In genomic region chr3:63822631-63823030, GRCm38 (mm10) we compare ENCODE assay signal across 19 mouse cellular contexts.
DNase-seq lines count a peak whose midpoint lies in the region; ATAC-seq and TF ChIP-seq lines count a peak whose summit lies in the region.
"Had no signal": no experiment of that assay in that cellular context is flagged by ENCODE, and none has a peak within 500 bp of the region (broad histone marks: within the 10 kb centered on the region; RNA-seq: fewer than 3 reads in every experiment).

No protein-coding gene starts in this region.

- no peaks in the 10 kb centered on the region for H3K4me1 ChIP-seq in liver, postnatal 0 days (ENCODE audit: insufficient read depth)
- H3K4me1 ChIP-seq in liver, embryonic 11.5 days (replicated peaks; ENCODE audit: control insufficient read depth, insufficient read depth, low read length): no peaks in the 10 kb centered on the region
- H3K4me1 ChIP-seq: intestine, embryonic 15.5 days had no signal

- H3K27ac ChIP-seq in liver, postnatal 0 days (ENCODE audit: low read depth): no peak overlapping the region
- H3K27ac ChIP-seq in liver, embryonic 11.5 days (ENCODE audit: low read depth, low read length): no peak overlapping the region
- H3K27ac ChIP-seq: embryonic facial prominence, embryonic 13.5 days; hindbrain, embryonic 13.5 days; intestine, embryonic 15.5 days; limb, embryonic 13.5 days; liver, embryonic 14.5 days had no signal

- H3K9me3 ChIP-seq in liver, postnatal 0 days (ENCODE audit: low read length): no peaks in the 10 kb centered on the region
- no peaks in the 10 kb centered on the region for H3K9me3 ChIP-seq in liver, embryonic 11.5 days (ENCODE audit: control insufficient read depth, low read length)
- H3K9me3 ChIP-seq: embryonic facial prominence, embryonic 13.5 days; hindbrain, embryonic 13.5 days; intestine, embryonic 15.5 days; limb, embryonic 13.5 days had no signal

- no peaks in the 10 kb centered on the region for H3K36me3 ChIP-seq in liver, postnatal 0 days (replicated peaks; ENCODE audit: insufficient read depth, low read length)
- no peaks in the 10 kb centered on the region for H3K36me3 ChIP-seq in liver, embryonic 11.5 days (ENCODE audit: control insufficient read depth, insufficient read depth, low read length)
- H3K36me3 ChIP-seq: embryonic facial prominence, embryonic 13.5 days; hindbrain, embryonic 13.5 days; intestine, embryonic 15.5 days; limb, embryonic 13.5 days had no signal

- H3K4me3 ChIP-seq in liver, postnatal 0 days (ENCODE audit: low read depth, low read length): no peak overlapping the region
- no peak overlapping the region for H3K4me3 ChIP-seq in liver, embryonic 11.5 days (ENCODE audit: low read depth, low read length)
- H3K4me3 ChIP-seq: embryonic facial prominence, embryonic 13.5 days; hindbrain, embryonic 13.5 days; intestine, embryonic 15.5 days; limb, embryonic 13.5 days had no signal

- no peak for ATAC-seq in liver, postnatal 0 days
- no peak for ATAC-seq in liver, embryonic 11.5 days (replicated peaks; ENCODE audit: low FRiP score)
- no peak for ATAC-seq in activated CD4-positive, CD25-positive, alpha-beta regulatory T cell, adult 4 months
- ATAC-seq: forebrain, embryonic 16.5 days; intestine, embryonic 15.5 days had no signal

- no peaks in the 10 kb centered on the region for H3K27me3 ChIP-seq in liver, postnatal 0 days (ENCODE audit: insufficient read depth, low read length)
- no peaks in the 10 kb centered on the region for H3K27me3 ChIP-seq in liver, embryonic 11.5 days (replicated peaks; ENCODE audit: control insufficient read depth, insufficient read depth, low read length)
- H3K27me3 ChIP-seq: embryonic facial prominence, embryonic 13.5 days; hindbrain, embryonic 13.5 days; intestine, embryonic 15.5 days; limb, embryonic 13.5 days had no signal

- no peak overlapping the region for H3K4me2 ChIP-seq in liver, postnatal 0 days (ENCODE audit: low read depth, low read length)
- no peak overlapping the region for H3K4me2 ChIP-seq in liver, embryonic 11.5 days
- H3K4me2 ChIP-seq: embryonic facial prominence, embryonic 13.5 days; hindbrain, embryonic 13.5 days; intestine, embryonic 15.5 days; limb, embryonic 13.5 days had no signal

- H3K9ac ChIP-seq in liver, postnatal 0 days (replicated peaks): no peak overlapping the region
- no peak overlapping the region for H3K9ac ChIP-seq in liver, embryonic 11.5 days (ENCODE audit: low read depth, low read length)
- H3K9ac ChIP-seq: embryonic facial prominence, embryonic 13.5 days; hindbrain, embryonic 13.5 days; intestine, embryonic 15.5 days; limb, embryonic 13.5 days; liver, embryonic 14.5 days had no signal

- peak; percentile 52 for DNase-seq in adrenal gland, postnatal 14 days
- no peak for DNase-seq in adrenal gland, adult 8-10 months
- DNase-seq in liver, postnatal 0 days: peak; percentile 13
- no peak for DNase-seq in liver, embryonic 11.5 days (ENCODE audit: low spot score)
- DNase-seq in urinary bladder, postnatal 14 days (ENCODE audit: low spot score): peak; percentile 30
- DNase-seq in urinary bladder, postnatal 25 days (ENCODE audit: low spot score): no peak
- DNase-seq: cerebellum, adult 9-11 months; gastrocnemius, postnatal 25 days; kidney, adult 9 months; kidney, postnatal 25 days; lung, postnatal 10 days; thymus, postnatal 14 days had no signal

- no peak for TF ChIP-seq EP300 in liver, postnatal 0 days (IDR thresholded peaks at IDR 0.05; ENCODE audit: low read depth)

- no peak for TF ChIP-seq CTCF in liver, postnatal 0 days (IDR thresholded peaks at IDR 0.05; ENCODE audit: low read depth)

Comparison
In these comparisons a context has a peak if more than half of its experiments do, and no peak if none do; other contexts are left out.
1. DNase-seq: peak in adrenal gland, postnatal 14 days (single experiment), liver, postnatal 0 days (single experiment) and urinary bladder, postnatal 14 days (single experiment); none in adrenal gland, adult 8-10 months (single experiment), liver, embryonic 11.5 days (single experiment) and urinary bladder, postnatal 25 days (single experiment).